Mouse (Mus musculus) liver, embryonic 13.5 days (tissue): ENCODE data around the gene Zgrf1. TPM values are rescaled to one million over a fixed set of nuclear protein-coding genes. Genes with fewer than 3 reads are reported as not detected.

Experiments used
- ATAC-seq: fragments of 200-750 bp; cut with Nextera tagmentation; 2 replicates; pipeline ENCODE4 v1.8.0; 2017; ENCODE audit warnings: low read depth, mild to moderate bottlenecking, moderate number of reproducible peaks, moderate library complexity
- DNase-seq: peaks from one replicate; pipeline ENCODE4 v3.0.0; 2022
- H3K27ac ChIP-seq: fragments of 300-500 bp; sonication (generic); 2 replicates; pipeline ENCODE4 v1.5.1; 2015; ENCODE audit warnings: moderate library complexity, mild to moderate bottlenecking, inconsistent platforms
- H3K27me3 ChIP-seq: fragments of 300-500 bp; sonication (generic); 2 replicates; pipeline ENCODE4 v1.6.1; 2015; ENCODE audit warnings: mild to moderate bottlenecking, inconsistent platforms
- H3K36me3 ChIP-seq: fragments of 300-500 bp; sonication (generic); 2 replicates; pipeline ENCODE4 v1.6.1; 2015; ENCODE audit warnings: mild to moderate bottlenecking, inconsistent platforms
- H3K4me1 ChIP-seq: fragments of 300-500 bp; sonication (generic); replicated peaks from 2 replicates; pipeline ENCODE4 v1.6.1; 2015; ENCODE audit warnings: inconsistent platforms
- H3K4me2 ChIP-seq: fragments of 300-500 bp; sonication (generic); 2 replicates; pipeline ENCODE4 v1.6.1; 2015; ENCODE audit warnings: inconsistent platforms, mild to moderate bottlenecking, moderate library complexity
- H3K4me3 ChIP-seq: fragments of 300-500 bp; sonication (generic); replicated peaks from 2 replicates; pipeline ENCODE4 v1.5.1; 2015; ENCODE audit warnings: mild to moderate bottlenecking, inconsistent platforms
- H3K9ac ChIP-seq: fragments of 300-500 bp; sonication (generic); 2 replicates; pipeline ENCODE4 v1.6.1; 2015; ENCODE audit warnings: mild to moderate bottlenecking, inconsistent platforms
- H3K9me3 ChIP-seq: fragments of 300-500 bp; sonication (generic); replicated peaks from 2 replicates; pipeline ENCODE4 v1.6.1; 2016; ENCODE audit warnings: inconsistent platforms
- WGBS: fragments of 180-500 bp; shearing (Covaris S2); methylation state at CpG from one replicate; pipeline ENCODE4 v1.1.7; 2015; ENCODE audit not compliant: insufficient replicate concordance; 5-methylcytosine and 5-hydroxymethylcytosine counted together
- polyA plus RNA-seq: library from polyadenylated mRNA; unstranded; fragments of >200 nt; fragmentation: Nextera tagmentation; extraction: Ambion mirVana; gene quantifications from 2 replicates; pipeline ENCODE4 v1.2.1, GENCODE M21; 2015

Gene Zgrf1
- polyA plus RNA-seq = 3.6 and 4.0 TPM in 2 replicates

- H3K9ac ChIP-seq = peak within 1 kb of the TSS; percentile 87
- peak; percentile 98 for DNase-seq
- no peaks in the 10 kb centered on the region for H3K27me3 ChIP-seq
- peak within 1 kb of the TSS; percentile 89 for H3K27ac ChIP-seq
- peaks cover 27% of the 10 kb centered on the region for H3K36me3 ChIP-seq
- H3K9me3 ChIP-seq = no peaks in the 10 kb centered on the region
- H3K4me1 ChIP-seq = peaks cover 19% of the 10 kb centered on the region
- peak; percentile 97 for ATAC-seq
- under 1% methylated on average over 70 of the region's 73 CpGs for WGBS
- H3K4me2 ChIP-seq = peak within 1 kb of the TSS; percentile 83
- peak within 1 kb of the TSS; percentile 89 for H3K4me3 ChIP-seq
Observed at GRCm38 (mm10) chr3:127552973-127553719, at the start of gene Zgrf1, which contains the start of gene Larp7. Zgrf1 (plus strand) TSS chr3:127553489. Larp7 (minus strand) TSS chr3:127553349.

- WGBS = 64% methylated on average over 15 of the region's 15 CpGs
- ATAC-seq (peak; percentile 55; the same call in 1 of the 2 replicates), DNase-seq (no peak)
- Histone ChIP-seq H3K27me3 (no peaks in the 10 kb centered on the region), H3K4me1 (no peaks in the 10 kb centered on the region), H3K36me3 (no peaks in the 10 kb centered on the region), H3K9me3 (no peaks in the 10 kb centered on the region), H3K9ac (no peak overlapping the region), H3K4me2 (no peak overlapping the region), H3K4me3 (no peak overlapping the region), H3K27ac (no peak overlapping the region)
Observed at GRCm38 (mm10) chr3:127507878-127508783, 45.2 kb upstream of the Zgrf1 start.

GRCm38 (mm10) chr3:127511786-127512746 is 41.2 kb upstream of the Zgrf1 start:
- DNase-seq = no peak
- no peak for ATAC-seq
- WGBS = 63% methylated on average over 12 of the region's 12 CpGs
- Histone ChIP-seq H3K4me1 (no peaks in the 10 kb centered on the region), H3K4me2 (no peak overlapping the region), H3K36me3 (no peaks in the 10 kb centered on the region), H3K4me3 (no peak overlapping the region), H3K9me3 (no peaks in the 10 kb centered on the region), H3K9ac (no peak overlapping the region), H3K27ac (no peak overlapping the region), H3K27me3 (no peaks in the 10 kb centered on the region)

GRCm38 (mm10) chr3:127512794-127513335 is 40.4 kb upstream of the Zgrf1 start:
- no peaks in the 10 kb centered on the region for H3K27me3 ChIP-seq

GRCm38 (mm10) chr3:127513699-127514098 is 39.6 kb upstream of the Zgrf1 start:
- 66% methylated on average over 2 of the region's 2 CpGs for WGBS
- no peaks in the 10 kb centered on the region for H3K27me3 ChIP-seq
- ATAC-seq (no peak), DNase-seq (no peak)
- H3K9me3 ChIP-seq = no peaks in the 10 kb centered on the region
- no peaks in the 10 kb centered on the region for H3K4me1 ChIP-seq
- no peaks in the 10 kb centered on the region for H3K36me3 ChIP-seq
- no peak overlapping the region for H3K27ac ChIP-seq
- H3K4me2 ChIP-seq = no peak overlapping the region
- H3K9ac ChIP-seq = no peak overlapping the region
- H3K4me3 ChIP-seq = no peak overlapping the region

More at GRCm38 (mm10) chr3:127512794-127513335, 40.4 kb upstream of the Zgrf1 start:
- H3K4me2 ChIP-seq = no peak overlapping the region
- WGBS = 65% methylated on average over 15 of the region's 15 CpGs
- H3K36me3 ChIP-seq = no peaks in the 10 kb centered on the region
- no peaks in the 10 kb centered on the region for H3K4me1 ChIP-seq
- no peak overlapping the region for H3K4me3 ChIP-seq
- DNase-seq (no peak), ATAC-seq (no peak)
- no peaks in the 10 kb centered on the region for H3K9me3 ChIP-seq
- H3K27ac ChIP-seq = no peak overlapping the region
- no peak overlapping the region for H3K9ac ChIP-seq

- H3K4me3 ChIP-seq = no peak overlapping the region
- H3K9ac ChIP-seq = no peak overlapping the region
- H3K9me3 ChIP-seq = no peaks in the 10 kb centered on the region
- no peaks in the 10 kb centered on the region for H3K36me3 ChIP-seq
- H3K27me3 ChIP-seq = no peaks in the 10 kb centered on the region
- no peaks in the 10 kb centered on the region for H3K4me1 ChIP-seq
- H3K4me2 ChIP-seq = no peak overlapping the region
- no peak overlapping the region for H3K27ac ChIP-seq
- DNase-seq (no peak), ATAC-seq (no peak)
- 89% methylated on average over 1 of the region's 1 CpGs for WGBS
Observed at GRCm38 (mm10) chr3:127515251-127515650, 38.0 kb upstream of the Zgrf1 start.

GRCm38 (mm10) chr3:127520300-127520699 is 33.0 kb upstream of the Zgrf1 start:
- H3K36me3 ChIP-seq = no peaks in the 10 kb centered on the region
- no peak overlapping the region for H3K4me3 ChIP-seq
- DNase-seq = no peak
- no peaks in the 10 kb centered on the region for H3K9me3 ChIP-seq
- H3K27ac ChIP-seq = no peak overlapping the region
- ATAC-seq = no peak
- WGBS = 64% methylated on average over 6 of the region's 6 CpGs
- no peaks in the 10 kb centered on the region for H3K27me3 ChIP-seq
- no peak overlapping the region for H3K9ac ChIP-seq
- H3K4me2 ChIP-seq = no peak overlapping the region
- H3K4me1 ChIP-seq = no peaks in the 10 kb centered on the region

GRCm38 (mm10) chr3:127521156-127521555 is 32.1 kb upstream of the Zgrf1 start:
- Histone ChIP-seq H3K9ac (no peak overlapping the region), H3K4me3 (no peak overlapping the region), H3K4me1 (no peaks in the 10 kb centered on the region), H3K36me3 (no peaks in the 10 kb centered on the region), H3K4me2 (no peak overlapping the region), H3K27ac (no peak overlapping the region), H3K9me3 (no peaks in the 10 kb centered on the region), H3K27me3 (no peaks in the 10 kb centered on the region)
- ATAC-seq = no peak
- WGBS = 53% methylated on average over 10 of the region's 10 CpGs
- DNase-seq = no peak

GRCm38 (mm10) chr3:127525188-127525819 is 28.0 kb upstream of the Zgrf1 start:
- no peak overlapping the region for H3K27ac ChIP-seq
- DNase-seq = no peak
- H3K9me3 ChIP-seq = no peaks in the 10 kb centered on the region
- no peak overlapping the region for H3K4me3 ChIP-seq
- H3K4me1 ChIP-seq = no peaks in the 10 kb centered on the region
- H3K36me3 ChIP-seq = no peaks in the 10 kb centered on the region
- H3K9ac ChIP-seq = no peak overlapping the region
- no peak for ATAC-seq
- no peaks in the 10 kb centered on the region for H3K27me3 ChIP-seq
- H3K4me2 ChIP-seq = no peak overlapping the region
- WGBS = 64% methylated on average over 8 of the region's 8 CpGs

GRCm38 (mm10) chr3:127527465-127528034 is 25.7 kb upstream of the Zgrf1 start:
- ATAC-seq = no peak

More at GRCm38 (mm10) chr3:127527465-127528034, 25.7 kb upstream of the Zgrf1 start:
- DNase-seq = no peak
- Histone ChIP-seq H3K9me3 (no peaks in the 10 kb centered on the region), H3K4me2 (no peak overlapping the region), H3K9ac (no peak overlapping the region), H3K36me3 (no peaks in the 10 kb centered on the region), H3K27me3 (no peaks in the 10 kb centered on the region), H3K27ac (no peak overlapping the region), H3K4me1 (no peaks in the 10 kb centered on the region), H3K4me3 (no peak overlapping the region)
- WGBS = 55% methylated on average over 5 of the region's 5 CpGs
